Mouse (Mus musculus): ENCODE measurements at regions not wholly inside any gene's neighbourhood (a gene's known extent, or its start where the extent isn't known, plus 50 kb on each side); places are given as distances from the start of the nearest gene placed in this dataset.

DNA sequence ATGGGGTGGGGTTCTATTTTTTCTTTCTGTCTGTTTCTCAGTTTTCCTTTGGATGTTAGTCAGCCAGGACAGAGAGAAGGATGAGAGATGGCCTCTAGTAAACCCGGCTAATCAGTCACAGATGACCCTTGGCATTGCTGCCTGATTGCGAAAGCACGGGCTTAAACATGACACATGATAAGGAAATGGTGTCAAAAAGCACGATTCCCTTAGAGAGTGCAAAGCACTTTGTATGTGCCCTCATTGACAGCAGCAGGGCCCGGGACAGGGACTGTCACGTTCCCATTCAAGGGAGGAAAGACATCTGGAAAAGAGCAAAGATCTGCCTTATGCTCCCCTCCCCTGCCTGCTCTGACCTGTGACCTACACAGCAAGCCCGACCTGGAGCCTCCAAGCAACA, 234.1 kb downstream of the Foxo1 start:
- Histone ChIP-seq H3K4me1 (replicated peaks; ENCODE audit: control insufficient read depth, insufficient read depth, low read length) (no peaks in the 10 kb centered on the region), H3K4me3 (replicated peaks; ENCODE audit: low read length) (no peak overlapping the region), H3K36me3 (ENCODE audit: control insufficient read depth, insufficient read depth) (no peaks in the 10 kb centered on the region), H3K4me2 (ENCODE audit: low read length) (no peak overlapping the region), H3K9ac (replicated peaks; ENCODE audit: low read depth, low read length) (no peak overlapping the region), H3K27me3 (replicated peaks; ENCODE audit: control insufficient read depth, insufficient read depth, low read length) (no peaks in the 10 kb centered on the region), H3K27ac (ENCODE audit: low read length) (no peak overlapping the region), H3K9me3 (ENCODE audit: control insufficient read depth, low read length) (no peaks in the 10 kb centered on the region)
- 84% methylated on average over 7 of the region's 7 CpGs for WGBS
- no peak for ATAC-seq

- H3K9ac ChIP-seq (replicated peaks; ENCODE audit: low read depth, low read length): no peak overlapping the region
- no peaks in the 10 kb centered on the region for H3K4me1 ChIP-seq (replicated peaks; ENCODE audit: control insufficient read depth, insufficient read depth, low read length)
- H3K4me3 ChIP-seq (replicated peaks; ENCODE audit: low read length): no peak overlapping the region
- ATAC-seq: no peak
- 85% methylated on average over 8 of the region's 8 CpGs for WGBS
- no peaks in the 10 kb centered on the region for H3K27me3 ChIP-seq (replicated peaks; ENCODE audit: control insufficient read depth, insufficient read depth, low read length)
- H3K4me2 ChIP-seq (ENCODE audit: low read length): no peak overlapping the region
- no peak overlapping the region for H3K27ac ChIP-seq (ENCODE audit: low read length)
- no peaks in the 10 kb centered on the region for H3K36me3 ChIP-seq (ENCODE audit: control insufficient read depth, insufficient read depth)
- H3K9me3 ChIP-seq (ENCODE audit: control insufficient read depth, low read length): no peaks in the 10 kb centered on the region
These were observed 233.5 kb downstream of the Foxo1 start for GRCm38 (mm10) chr3:52501614-52502013.

GRCm38 (mm10) chr3:52500026-52500425, 231.9 kb downstream of the Foxo1 start:
- Histone ChIP-seq H3K9ac (replicated peaks; ENCODE audit: low read depth, low read length) (no peak overlapping the region), H3K4me3 (replicated peaks; ENCODE audit: low read length) (no peak overlapping the region), H3K36me3 (ENCODE audit: control insufficient read depth, insufficient read depth) (no peaks in the 10 kb centered on the region), H3K4me1 (replicated peaks; ENCODE audit: control insufficient read depth, insufficient read depth, low read length) (no peaks in the 10 kb centered on the region), H3K27ac (ENCODE audit: low read length) (no peak overlapping the region), H3K27me3 (replicated peaks; ENCODE audit: control insufficient read depth, insufficient read depth, low read length) (no peaks in the 10 kb centered on the region), H3K9me3 (ENCODE audit: control insufficient read depth, low read length) (no peaks in the 10 kb centered on the region), H3K4me2 (ENCODE audit: low read length) (no peak overlapping the region)
- 81% methylated on average over 6 of the region's 6 CpGs for WGBS
- no peak for ATAC-seq

DNA sequence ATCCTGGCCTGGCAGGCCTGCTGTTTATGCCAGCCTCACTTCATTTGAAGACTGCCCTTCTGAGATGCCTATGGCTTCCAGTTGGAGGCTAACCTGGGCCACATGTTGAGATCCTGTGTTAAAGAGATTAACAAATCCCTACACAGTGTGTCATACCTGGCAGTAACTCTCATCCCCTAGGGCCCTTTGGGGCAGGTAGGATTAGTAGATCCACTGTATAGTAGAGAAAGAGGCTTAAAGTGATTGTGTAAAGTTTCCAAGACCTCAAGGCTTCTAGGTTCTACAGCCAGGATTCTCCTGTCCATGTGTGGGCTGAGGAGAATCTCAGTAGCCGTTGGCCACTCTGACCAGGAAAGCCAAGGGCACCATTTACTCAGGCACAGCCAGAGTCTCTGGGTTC, 231.4 kb downstream of the Foxo1 start:
- 91% methylated on average over 1 of the region's 1 CpGs for WGBS
- H3K9ac ChIP-seq (replicated peaks; ENCODE audit: low read depth, low read length): no peak overlapping the region
- H3K4me1 ChIP-seq (replicated peaks; ENCODE audit: control insufficient read depth, insufficient read depth, low read length): no peaks in the 10 kb centered on the region
- no peaks in the 10 kb centered on the region for H3K9me3 ChIP-seq (ENCODE audit: control insufficient read depth, low read length)
- H3K4me3 ChIP-seq (replicated peaks; ENCODE audit: low read length): no peak overlapping the region
- H3K4me2 ChIP-seq (ENCODE audit: low read length): no peak overlapping the region
- no peak for ATAC-seq
- H3K36me3 ChIP-seq (ENCODE audit: control insufficient read depth, insufficient read depth): no peaks in the 10 kb centered on the region
- no peak overlapping the region for H3K27ac ChIP-seq (ENCODE audit: low read length)
- H3K27me3 ChIP-seq (replicated peaks; ENCODE audit: control insufficient read depth, insufficient read depth, low read length): no peaks in the 10 kb centered on the region

GRCm38 (mm10) chr3:52498506-52499228, 230.5 kb downstream of the Foxo1 start:
- WGBS: 77% methylated on average over 15 of the region's 15 CpGs

DNA sequence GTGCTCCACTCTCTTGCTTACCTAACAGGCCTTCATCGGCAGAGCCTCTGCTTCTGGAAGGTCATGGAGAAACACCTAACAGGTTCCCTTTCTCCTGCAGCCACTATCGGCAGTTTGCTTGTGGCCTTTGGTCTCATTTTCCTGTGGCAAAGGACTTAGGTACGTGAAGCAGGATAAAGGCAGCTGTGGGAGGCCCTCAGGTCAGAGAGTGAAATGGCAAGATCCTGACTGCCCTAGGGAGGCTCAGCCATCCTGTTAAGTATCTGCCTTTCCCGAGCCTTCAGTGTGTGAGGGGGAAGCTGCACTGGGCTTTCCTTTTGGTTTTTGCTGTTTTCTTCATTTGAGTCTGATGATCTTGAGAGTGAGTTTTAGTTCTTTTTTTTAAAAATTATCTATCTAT, 228.8 kb downstream of the Foxo1 start:
- ATAC-seq: no peak
- 96% methylated on average over 4 of the region's 4 CpGs for WGBS

More at GRCm38 (mm10) chr3:52498506-52499228, 230.5 kb downstream of the Foxo1 start:
- Histone ChIP-seq H3K4me3 (replicated peaks; ENCODE audit: low read length) (no peak overlapping the region), H3K9ac (replicated peaks; ENCODE audit: low read depth, low read length) (no peak overlapping the region), H3K27me3 (replicated peaks; ENCODE audit: control insufficient read depth, insufficient read depth, low read length) (no peaks in the 10 kb centered on the region), H3K4me2 (ENCODE audit: low read length) (no peak overlapping the region), H3K27ac (ENCODE audit: low read length) (no peak overlapping the region), H3K4me1 (replicated peaks; ENCODE audit: control insufficient read depth, insufficient read depth, low read length) (no peaks in the 10 kb centered on the region), H3K9me3 (ENCODE audit: control insufficient read depth, low read length) (no peaks in the 10 kb centered on the region), H3K36me3 (ENCODE audit: control insufficient read depth, insufficient read depth) (no peaks in the 10 kb centered on the region)
- ATAC-seq: no peak

GRCm38 (mm10) chr3:52495401-52495800, 227.3 kb downstream of the Foxo1 start:
- Histone ChIP-seq H3K36me3 (ENCODE audit: control insufficient read depth, insufficient read depth) (no peaks in the 10 kb centered on the region), H3K4me2 (ENCODE audit: low read length) (no peak overlapping the region), H3K27me3 (replicated peaks; ENCODE audit: control insufficient read depth, insufficient read depth, low read length) (no peaks in the 10 kb centered on the region), H3K9me3 (ENCODE audit: control insufficient read depth, low read length) (no peaks in the 10 kb centered on the region), H3K9ac (replicated peaks; ENCODE audit: low read depth, low read length) (no peak overlapping the region), H3K27ac (ENCODE audit: low read length) (no peak overlapping the region), H3K4me3 (replicated peaks; ENCODE audit: low read length) (no peak overlapping the region), H3K4me1 (replicated peaks; ENCODE audit: control insufficient read depth, insufficient read depth, low read length) (no peaks in the 10 kb centered on the region)
- ATAC-seq: no peak

More for the DNA sequence above, 228.8 kb downstream of the Foxo1 start:
- H3K9ac ChIP-seq (replicated peaks; ENCODE audit: low read depth, low read length): no peak overlapping the region
- H3K4me2 ChIP-seq (ENCODE audit: low read length): no peak overlapping the region
- H3K9me3 ChIP-seq (ENCODE audit: control insufficient read depth, low read length): no peaks in the 10 kb centered on the region
- no peaks in the 10 kb centered on the region for H3K4me1 ChIP-seq (replicated peaks; ENCODE audit: control insufficient read depth, insufficient read depth, low read length)
- no peak overlapping the region for H3K4me3 ChIP-seq (replicated peaks; ENCODE audit: low read length)
- no peak overlapping the region for H3K27ac ChIP-seq (ENCODE audit: low read length)
- no peaks in the 10 kb centered on the region for H3K36me3 ChIP-seq (ENCODE audit: control insufficient read depth, insufficient read depth)
- no peaks in the 10 kb centered on the region for H3K27me3 ChIP-seq (replicated peaks; ENCODE audit: control insufficient read depth, insufficient read depth, low read length)

DNA sequence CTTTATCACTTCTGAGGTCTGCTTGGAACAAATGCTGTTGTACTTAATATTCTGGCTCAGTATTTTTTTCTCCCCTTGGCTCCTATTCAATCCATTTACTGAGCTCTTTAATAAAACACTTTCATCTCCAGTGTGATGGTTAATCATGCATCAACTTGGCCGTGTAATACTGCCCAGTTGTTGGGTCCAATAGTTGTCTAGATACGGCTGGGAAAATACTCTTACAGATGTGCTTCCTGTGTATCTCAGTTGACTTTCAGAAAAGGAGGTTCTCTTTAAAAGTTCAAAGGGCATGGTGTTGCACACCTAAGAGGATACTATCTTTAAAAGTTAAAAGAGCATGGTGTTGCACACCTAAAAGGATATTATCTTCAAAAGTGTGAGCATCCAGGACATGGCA, 226.8 kb downstream of the Foxo1 start:
- Histone ChIP-seq H3K4me3 (replicated peaks; ENCODE audit: low read length) (no peak overlapping the region), H3K9me3 (ENCODE audit: control insufficient read depth, low read length) (no peaks in the 10 kb centered on the region), H3K9ac (replicated peaks; ENCODE audit: low read depth, low read length) (no peak overlapping the region), H3K36me3 (ENCODE audit: control insufficient read depth, insufficient read depth) (no peaks in the 10 kb centered on the region), H3K4me2 (ENCODE audit: low read length) (no peak overlapping the region), H3K27me3 (replicated peaks; ENCODE audit: control insufficient read depth, insufficient read depth, low read length) (no peaks in the 10 kb centered on the region), H3K27ac (ENCODE audit: low read length) (no peak overlapping the region), H3K4me1 (replicated peaks; ENCODE audit: control insufficient read depth, insufficient read depth, low read length) (no peaks in the 10 kb centered on the region)
- no peak for ATAC-seq
- 43% methylated on average over 2 of the region's 2 CpGs for WGBS

GRCm38 (mm10) chr3:52479186-52479585, 211.1 kb downstream of the Foxo1 start:
- Histone ChIP-seq H3K36me3 (ENCODE audit: control insufficient read depth, insufficient read depth) (no peaks in the 10 kb centered on the region), H3K27ac (ENCODE audit: low read length) (no peak overlapping the region), H3K9ac (replicated peaks; ENCODE audit: low read depth, low read length) (no peak overlapping the region), H3K4me3 (replicated peaks; ENCODE audit: low read length) (no peak overlapping the region), H3K4me1 (replicated peaks; ENCODE audit: control insufficient read depth, insufficient read depth, low read length) (no peaks in the 10 kb centered on the region), H3K9me3 (ENCODE audit: control insufficient read depth, low read length) (no peaks in the 10 kb centered on the region), H3K27me3 (replicated peaks; ENCODE audit: control insufficient read depth, insufficient read depth, low read length) (no peaks in the 10 kb centered on the region), H3K4me2 (ENCODE audit: low read length) (no peak overlapping the region)
- ATAC-seq: no peak
- WGBS: 91% methylated on average over 5 of the region's 5 CpGs

DNA sequence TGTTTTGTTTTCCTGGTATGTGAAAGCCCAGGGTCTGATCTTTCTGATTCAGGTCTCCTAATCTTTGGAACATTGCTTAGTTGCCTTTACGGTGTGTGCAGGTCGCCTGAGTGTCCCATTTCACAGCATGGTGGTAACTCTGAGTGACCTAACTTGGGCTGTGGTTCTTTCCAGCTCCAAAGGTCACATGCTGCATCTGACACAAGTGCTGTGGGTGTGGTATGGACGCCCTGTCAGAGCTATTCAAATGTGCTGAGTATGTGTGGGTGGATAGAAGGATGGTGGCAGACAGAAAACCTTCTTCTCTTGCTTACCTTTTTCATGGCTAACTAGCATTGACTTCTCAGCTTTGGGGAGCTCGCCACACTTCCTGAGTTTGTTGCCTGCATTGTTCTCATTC, 201.8 kb downstream of the Foxo1 start:
- 83% methylated on average over 4 of the region's 4 CpGs for WGBS
- ATAC-seq: no peak

More for the DNA sequence above, 201.8 kb downstream of the Foxo1 start:
- Histone ChIP-seq H3K36me3 (ENCODE audit: control insufficient read depth, insufficient read depth) (no peaks in the 10 kb centered on the region; the same call in 1 of the 2 replicates), H3K4me2 (ENCODE audit: low read length) (no peak overlapping the region), H3K9ac (replicated peaks; ENCODE audit: low read depth, low read length) (no peak overlapping the region), H3K4me3 (replicated peaks; ENCODE audit: low read length) (no peak overlapping the region), H3K27ac (ENCODE audit: low read length) (no peak overlapping the region), H3K9me3 (ENCODE audit: control insufficient read depth, low read length) (peaks cover 19% of the 10 kb centered on the region), H3K27me3 (replicated peaks; ENCODE audit: control insufficient read depth, insufficient read depth, low read length) (no peaks in the 10 kb centered on the region), H3K4me1 (replicated peaks; ENCODE audit: control insufficient read depth, insufficient read depth, low read length) (no peaks in the 10 kb centered on the region)

Measured in forebrain, embryonic 16.5 days (tissue).